Mouse (Mus musculus): ENCODE measurements around the gene Lenep. TPM values are rescaled to one million over a fixed set of nuclear protein-coding genes. Genes with fewer than 3 reads are reported as not detected.

Lenep gene
- total RNA-seq, 2 experiments from 2014 or later: 0.64 TPM; not detected in 1

- peak; percentile 82 to 85 for DNase-seq
- intact Hi-C loops (cut with DNase I): loop anchor here (2.0 kb wide), 2 partner anchors 17 to 25 kb away; partner anchors contain the start of genes Cks1b, Flad1 and Shc1
Measured at GRCm38 (mm10) chr3:89394006-89394893, 8.3 kb downstream of the Lenep start, which contains the start of gene Zbtb7b. Gene Zbtb7b, minus strand, starts transcription at chr3:89394776.

DNA sequence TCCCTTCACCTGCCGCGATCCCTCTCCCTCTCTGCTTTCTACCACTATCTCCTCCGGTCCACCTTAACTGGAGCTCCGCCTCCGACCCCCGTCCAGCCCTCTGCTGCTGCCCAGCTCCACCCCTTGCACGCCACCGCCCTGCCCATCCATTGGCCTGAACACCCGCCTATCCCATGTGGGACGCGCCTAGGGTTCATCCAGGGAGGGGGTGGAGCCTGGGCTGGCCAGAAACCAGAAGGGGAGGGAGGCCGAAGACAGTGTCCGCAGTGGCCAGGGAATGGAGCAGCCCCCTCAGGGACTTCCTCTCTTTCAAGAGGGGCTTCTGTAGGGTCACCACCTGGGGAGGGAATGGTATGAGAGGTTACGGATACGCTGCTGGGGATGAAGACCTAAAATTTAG lies 9.0 kb downstream of the Lenep start:
- DNase-seq: peak; percentile 99 to 100
- intact Hi-C loops (cut with DNase I): loop anchor here (2.0 kb wide), 3 partner anchors 17 to 39 kb away; partner anchors contain the start of genes Cks1b, Flad1 and Shc1

- intact Hi-C loops (cut with DNase I): loop anchor here (2.0 kb wide), 1 partner anchor 38 kb away; no protein-coding TSS in a partner anchor
- DNase-seq: peak; percentile 51 to 57
Measured at GRCm38 (mm10) chr3:89392871-89393311, 9.7 kb downstream of the Lenep start.

- DNase-seq: peak; percentile 83 to 84
- intact Hi-C loops (cut with DNase I): loop anchor here (2.0 kb wide), 1 partner anchor 37 kb away; no protein-coding TSS in a partner anchor
Measured at GRCm38 (mm10) chr3:89391663-89392511, 10.7 kb downstream of the Lenep start.

DNA sequence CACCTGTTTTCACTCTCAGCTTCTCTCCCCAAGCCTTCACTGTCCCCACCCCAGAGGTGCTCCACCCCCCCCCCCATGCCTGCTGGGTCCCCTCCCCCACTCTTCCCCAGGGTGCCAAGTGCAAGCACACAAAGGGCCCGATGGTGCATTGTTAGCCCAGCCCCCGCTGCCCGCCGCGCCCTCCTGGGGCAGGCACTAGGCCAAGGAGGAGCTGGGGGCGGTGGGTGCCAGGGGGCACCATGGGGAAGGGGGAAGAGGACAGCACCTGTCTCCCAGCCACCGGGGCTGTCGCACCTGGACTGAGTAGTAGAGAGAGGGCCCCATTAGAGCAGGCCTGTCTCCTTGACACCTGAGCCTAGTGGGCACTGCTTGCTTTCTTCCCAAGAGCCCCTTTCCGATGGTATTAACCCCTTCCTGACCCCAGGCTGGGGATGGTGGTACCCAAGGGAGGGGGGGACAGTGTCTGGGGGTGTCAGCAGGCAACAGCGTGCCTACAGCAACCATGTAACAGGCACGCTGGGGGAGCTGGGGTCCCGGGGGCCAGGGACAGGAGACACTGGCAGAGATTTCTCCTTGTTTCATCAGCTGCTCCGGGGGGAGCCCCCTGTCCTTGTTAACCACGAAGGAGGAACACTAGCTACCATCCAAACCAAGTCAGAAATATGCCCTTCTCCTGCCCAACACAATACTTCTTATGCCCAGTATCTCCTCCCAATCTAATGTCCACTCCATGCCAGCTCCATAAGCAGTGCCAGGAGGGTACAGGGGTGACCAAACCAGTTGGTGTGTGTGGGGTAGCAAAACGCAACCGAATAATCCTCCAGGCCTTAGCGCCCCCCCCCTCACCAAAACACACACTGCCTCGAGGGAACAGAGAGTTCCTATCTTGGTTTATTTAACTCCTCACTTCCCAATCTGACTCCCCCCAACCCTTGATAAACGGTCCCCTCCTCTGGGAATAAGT lies 11.6 kb downstream of the Lenep start:
- intact Hi-C loops (cut with DNase I): no loop called here
- DNase-seq: peak; percentile 53 to 66

GRCm38 (mm10) chr3:89390111-89390515 lies 12.5 kb downstream of the Lenep start:
- intact Hi-C loops (cut with DNase I): no loop called here

GRCm38 (mm10) chr3:89388901-89389740 lies 13.5 kb downstream of the Lenep start:
- intact Hi-C loops (cut with DNase I): no loop called here
- peak; percentile 52 to 66 for DNase-seq

More at GRCm38 (mm10) chr3:89390111-89390515, 12.5 kb downstream of the Lenep start:
- peak; percentile 73 to 83 for DNase-seq

DNA sequence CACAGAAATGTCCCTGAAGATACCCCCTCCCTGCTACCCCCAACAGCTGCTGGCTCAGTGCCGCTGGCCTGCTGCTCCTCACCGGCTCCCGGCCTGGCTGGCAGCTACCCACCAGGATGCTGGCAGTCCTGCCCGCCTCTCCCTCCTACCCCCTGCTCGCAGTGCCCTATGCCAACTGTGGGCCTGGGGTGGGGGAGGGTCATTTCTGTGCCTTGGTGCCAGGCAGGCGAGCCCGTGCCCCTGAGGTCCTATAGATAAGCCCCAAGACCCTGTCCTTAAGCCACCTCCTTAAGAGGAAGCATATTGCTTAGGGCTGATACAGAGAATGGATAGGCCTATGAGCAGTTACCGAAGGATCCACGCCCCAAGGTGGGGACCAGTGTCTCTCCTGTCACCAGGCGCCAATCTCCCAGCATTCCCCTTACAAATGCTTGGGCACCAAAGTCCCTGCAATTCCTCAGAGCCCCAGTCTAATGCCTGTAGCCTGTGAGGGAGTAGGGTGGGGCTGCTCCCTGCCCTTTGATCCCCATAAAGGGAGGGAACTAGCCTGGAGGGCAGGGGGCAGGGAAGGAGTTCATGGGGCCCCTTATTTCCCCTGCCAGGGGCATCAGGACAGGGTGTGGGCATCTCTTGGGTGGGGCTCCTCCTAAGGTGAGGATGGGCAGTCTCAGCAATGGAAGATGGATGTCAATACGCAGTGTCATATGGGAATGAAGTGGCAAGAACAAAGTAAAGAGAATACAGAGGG lies 14.3 kb downstream of the Lenep start:
- intact Hi-C loops (cut with DNase I): no loop called here
- peak; percentile 87 to 88 for DNase-seq

DNA sequence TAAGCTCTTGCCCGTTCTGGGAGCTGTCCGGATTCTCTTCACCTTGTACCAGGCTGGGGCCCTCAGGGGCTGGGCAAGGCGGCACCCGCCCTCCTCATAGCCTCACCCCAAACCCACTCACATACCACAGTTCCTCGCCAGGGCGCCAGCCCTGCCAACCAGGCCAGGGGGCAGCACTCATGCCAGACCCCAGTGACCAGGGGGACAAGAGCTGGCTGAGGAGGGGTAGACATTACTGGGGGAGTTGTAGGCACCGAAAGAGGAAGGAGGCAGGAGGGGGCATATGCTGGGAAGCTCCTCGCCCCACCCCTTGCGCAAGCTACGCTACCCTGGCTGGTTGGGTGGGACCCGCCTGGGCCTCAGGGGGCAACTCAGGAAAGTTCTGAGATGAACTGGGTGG lies 15.0 kb downstream of the Lenep start:
- intact Hi-C loops (cut with DNase I): no loop called here
- peak; percentile 56 to 74 for DNase-seq

DNA sequence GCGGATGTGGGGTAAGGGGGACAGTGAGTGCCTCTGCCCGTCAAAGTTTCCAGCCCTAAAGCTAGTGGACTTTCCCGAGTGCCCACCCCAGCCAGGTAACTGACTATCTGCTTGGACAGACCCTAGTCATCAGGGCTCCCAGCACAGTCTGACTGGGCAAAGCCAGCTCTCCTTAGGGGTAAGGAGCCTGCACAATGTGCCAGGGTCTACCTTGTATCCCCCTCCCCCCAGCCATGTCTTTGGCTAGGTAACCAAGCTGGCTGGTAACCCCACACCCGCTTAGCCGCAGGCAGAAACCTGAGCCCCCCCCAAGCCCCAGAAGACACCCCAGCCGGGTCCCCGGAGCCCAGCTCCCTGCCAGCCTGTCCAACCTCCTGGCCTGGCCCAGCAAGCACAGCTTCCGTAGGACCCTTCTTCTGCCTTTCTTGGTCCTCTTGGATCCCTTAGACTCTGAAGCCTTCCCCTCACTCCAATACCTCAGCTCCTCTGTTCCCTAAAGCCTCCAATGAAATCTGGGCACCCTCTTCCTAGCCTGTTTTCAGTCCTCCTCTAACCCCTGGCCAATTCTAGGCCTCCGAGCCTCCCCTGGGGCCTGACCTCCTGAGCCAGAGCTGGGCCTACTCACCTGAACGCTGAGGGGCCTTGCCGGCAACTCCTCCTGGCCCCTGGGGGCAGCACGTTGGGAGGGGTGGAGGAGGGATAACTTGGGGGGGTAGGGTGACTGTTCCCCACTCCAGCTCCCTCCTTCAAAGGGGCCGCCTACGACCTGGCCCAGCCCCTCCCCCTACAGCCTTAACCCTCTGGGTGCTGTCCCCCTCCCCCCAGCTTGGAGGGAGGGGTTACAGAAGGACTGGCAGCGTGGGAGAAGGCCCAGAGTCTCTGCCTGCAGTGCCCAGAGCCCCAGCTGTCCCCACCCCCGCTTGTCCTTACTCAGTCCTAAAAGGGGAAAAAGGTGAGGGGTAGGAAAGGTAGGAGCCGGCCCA lies 15.9 kb downstream of the Lenep start:
- peak in 1 of 2 experiments; percentile 46 for DNase-seq
- intact Hi-C loops (cut with DNase I): no loop called here

GRCm38 (mm10) chr3:89385451-89385850 lies 17.1 kb downstream of the Lenep start:
- no peak for DNase-seq
- intact Hi-C loops (cut with DNase I): no loop called here

DNA sequence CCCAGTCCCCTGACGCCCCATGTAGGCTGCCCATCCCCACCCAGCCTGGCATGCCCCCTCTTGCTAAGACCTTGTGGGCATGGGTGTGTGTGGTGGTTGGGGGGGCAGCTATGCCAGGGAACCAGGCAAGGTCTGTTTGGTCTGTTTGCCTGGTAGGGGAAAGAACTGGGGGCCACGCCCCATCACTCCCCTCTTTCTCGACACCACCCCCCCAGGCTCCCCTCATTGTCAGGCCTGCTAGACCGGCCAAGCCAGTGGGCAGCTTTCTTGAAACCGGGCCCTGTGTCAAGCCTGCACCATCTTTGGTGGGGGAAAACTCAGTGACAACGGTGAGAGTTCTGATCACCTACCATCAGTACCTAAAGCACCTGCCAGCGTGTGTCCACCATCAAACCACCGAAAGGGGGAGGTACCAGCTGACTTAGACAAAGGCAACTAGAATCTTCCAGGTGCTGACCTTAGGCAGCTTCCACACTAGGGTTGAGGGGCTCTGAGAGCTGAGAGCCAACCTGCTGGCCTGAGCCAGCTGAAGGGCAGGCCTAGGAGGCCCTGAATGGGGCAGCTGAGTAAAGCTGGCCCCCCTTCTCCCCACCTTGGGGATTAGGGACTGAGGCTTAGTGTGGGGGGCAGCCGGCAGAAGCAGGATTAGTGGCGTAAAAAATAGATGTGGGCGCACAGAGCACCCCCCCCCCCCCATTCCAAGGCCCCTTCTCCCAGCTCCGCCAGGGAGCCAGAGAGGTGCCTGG lies 18.1 kb downstream of the Lenep start:
- DNase-seq: no peak

GRCm38 (mm10) chr3:89383651-89384255 lies 18.8 kb downstream of the Lenep start:
- intact Hi-C loops (cut with DNase I): no loop called here
- no peak for DNase-seq

More for the DNA sequence above, 18.1 kb downstream of the Lenep start:
- intact Hi-C loops (cut with DNase I): no loop called here

GRCm38 (mm10) chr3:89382950-89383349 lies 19.6 kb downstream of the Lenep start:
- intact Hi-C loops (cut with DNase I): no loop called here
- no peak for DNase-seq

GRCm38 (mm10) chr3:89382033-89382882 lies 20.3 kb downstream of the Lenep start:
- no peak for DNase-seq
- intact Hi-C loops (cut with DNase I): no loop called here

Data from heart, postnatal 10 days (tissue).